Mouse (Mus musculus) G1E (cell line): ENCODE results near the gene Map3k6.

ENCODE experiments used
- CTCF ChIP-seq: IDR thresholded peaks from 2 replicates; pipeline ENCODE4 v1.5.1; 2012; ENCODE audit warnings: low read depth, low read length, inconsistent platforms, mixed read lengths
- GATA1 ChIP-seq: IDR thresholded peaks from 2 replicates; pipeline ENCODE4 v1.6.1; 2012; ENCODE audit warnings: borderline replicate concordance, low read length, inconsistent platforms, mixed read lengths
- POLR2AphosphoS5 ChIP-seq: IDR thresholded peaks from 2 replicates; pipeline ENCODE4 v1.6.1; 2012; ENCODE audit warnings: low read depth, low read length, inconsistent platforms; ENCODE audit not compliant: insufficient replicate concordance

GRCm38 (mm10) chr4:133212562-133213267 lies 27.9 kb upstream of the Map3k6 start:
- TF ChIP-seq CTCF, result no peak
- no peak for TF ChIP-seq POLR2AphosphoS5
- no peak for TF ChIP-seq GATA1
